Mouse (Mus musculus): Measurements from ENCODE around the gene B3gnt9. TPM values are rescaled to one million over a fixed set of nuclear protein-coding genes. Genes with fewer than 3 reads are reported as not detected.

The B3gnt9 gene
- total RNA-seq, 2 experiments from 2014 or later: 2.6 to 4.8 TPM

- no peak for DNase-seq (ENCODE audit: low spot score in 2 of 2)
- intact Hi-C loops (cut with DNase I): loop anchor here (5.0 kb wide), 1 partner anchor 645 kb away; the partner anchor contains the start of gene Ciao2b
These were observed 32.0 kb upstream of the B3gnt9 start for GRCm38 (mm10) chr8:105286907-105287306.

- no peak for DNase-seq (ENCODE audit: low spot score in 2 of 2)
- intact Hi-C loops (cut with DNase I): loop anchor here (5.0 kb wide), 1 partner anchor 643 kb away; the partner anchor contains the start of gene Ciao2b
These were observed 30.6 kb upstream of the B3gnt9 start for GRCm38 (mm10) chr8:105285514-105285913.

DNA sequence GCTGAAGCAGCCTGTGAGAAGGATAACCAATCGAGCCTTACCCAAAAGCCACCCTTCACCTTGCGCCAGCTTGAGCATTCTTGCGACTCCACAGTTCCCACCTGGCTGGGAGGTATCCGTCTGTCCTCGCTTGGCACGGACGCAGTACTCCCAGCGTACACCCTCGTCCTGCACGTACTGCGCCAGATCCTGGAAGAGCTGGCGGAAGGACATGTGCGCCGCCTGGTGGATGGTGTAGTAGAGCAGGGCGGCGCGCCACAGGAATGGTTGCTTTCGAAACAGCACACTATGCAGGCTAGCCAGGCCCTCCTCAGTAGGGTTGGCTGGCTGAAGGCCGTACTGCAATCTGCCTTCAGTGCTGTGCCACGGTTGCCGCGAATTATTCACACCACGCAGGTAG, 28.1 kb upstream of the B3gnt9 start:
- intact Hi-C loops (cut with DNase I): no loop called here
- no peak for DNase-seq (ENCODE audit: low spot score in 2 of 2)

DNA sequence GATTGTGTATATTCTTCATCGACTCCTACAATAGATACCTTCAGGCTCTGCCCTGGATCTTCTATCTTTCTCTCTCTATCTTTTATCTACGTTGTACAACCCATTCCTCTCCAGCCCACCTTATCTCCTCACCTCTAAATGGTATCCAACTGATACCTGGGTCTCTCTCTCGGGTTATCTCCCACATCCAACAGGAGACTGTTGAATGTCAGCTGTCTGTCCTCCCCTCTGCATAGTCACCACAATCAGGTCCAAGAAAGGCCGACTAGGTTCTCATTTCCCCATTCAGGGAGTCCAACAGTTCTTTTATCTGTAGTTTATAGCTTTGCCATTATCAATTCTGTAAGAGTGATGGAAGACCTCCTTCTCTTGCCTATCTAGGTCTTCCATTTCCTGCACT, 27.3 kb upstream of the B3gnt9 start:
- intact Hi-C loops (cut with DNase I): no loop called here
- no peak for DNase-seq (ENCODE audit: low spot score in 2 of 2)

DNA sequence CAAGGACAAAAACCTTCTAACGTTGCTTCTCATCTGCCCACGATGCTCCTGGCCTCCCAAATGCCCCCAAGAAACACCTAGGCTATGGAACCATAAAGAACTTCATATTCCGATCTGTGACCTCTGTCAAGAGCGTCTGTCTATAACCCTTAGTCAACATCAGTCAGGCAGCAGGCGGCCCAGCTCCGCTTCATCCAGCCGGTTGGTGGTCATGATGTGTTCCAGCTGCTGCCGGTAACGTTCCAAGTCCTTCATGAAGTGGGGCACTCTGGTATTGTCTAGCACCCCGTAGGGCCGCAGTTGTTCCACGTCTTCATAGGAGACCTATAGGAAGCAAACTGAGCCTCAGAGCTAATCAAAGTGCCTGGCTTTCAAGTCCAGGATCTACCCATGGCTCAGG, 26.9 kb upstream of the B3gnt9 start:
- DNase-seq (ENCODE audit: low spot score in 2 of 2): no peak
- intact Hi-C loops (cut with DNase I): no loop called here

DNA sequence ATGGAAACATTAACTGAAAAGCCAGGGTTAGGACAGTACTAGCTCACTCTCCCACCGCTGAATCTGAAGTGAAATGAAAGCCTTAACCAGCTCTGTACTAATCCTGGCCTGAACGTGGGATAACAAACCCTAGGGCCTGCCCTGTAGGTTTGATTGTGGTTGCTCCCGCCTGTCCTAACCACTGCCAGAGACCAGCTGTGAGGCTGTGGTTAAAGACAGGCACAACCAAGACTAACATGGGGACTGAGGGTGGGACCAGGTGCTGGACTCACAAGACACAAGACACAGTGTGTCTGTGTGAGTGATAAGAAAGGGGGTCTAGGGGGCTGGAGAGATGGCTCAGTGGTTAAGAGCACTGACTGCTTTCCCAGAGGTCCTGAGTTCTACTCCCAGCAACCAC, 25.6 kb upstream of the B3gnt9 start:
- intact Hi-C loops (cut with DNase I): no loop called here
- no peak for DNase-seq (ENCODE audit: low spot score in 2 of 2)

DNA sequence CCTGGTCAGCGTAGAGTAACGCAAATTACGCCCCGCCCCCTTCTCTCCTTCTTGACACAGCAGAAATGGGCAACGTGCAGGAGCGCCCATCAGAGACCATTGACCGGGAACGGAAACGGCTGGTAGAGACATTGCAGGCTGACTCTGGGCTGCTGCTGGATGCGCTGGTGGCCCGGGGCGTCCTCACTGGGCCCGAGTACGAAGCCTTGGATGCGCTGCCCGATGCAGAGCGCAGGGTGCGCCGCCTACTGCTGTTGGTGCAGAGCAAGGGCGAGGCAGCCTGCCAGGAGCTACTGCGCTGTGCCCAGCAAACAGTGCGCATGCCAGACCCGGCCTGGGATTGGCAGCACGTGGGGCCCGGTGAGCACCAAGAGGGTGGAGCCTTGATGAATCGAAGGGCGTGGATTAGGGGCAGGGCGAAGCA, 24.0 kb upstream of the B3gnt9 start:
- DNase-seq (ENCODE audit: low spot score in 2 of 2): peak; percentile 82 to 83
- intact Hi-C loops (cut with DNase I): no loop called here

GRCm38 (mm10) chr8:105276292-105277120, 21.6 kb upstream of the B3gnt9 start:
- intact Hi-C loops (cut with DNase I): no loop called here
- no peak for DNase-seq (ENCODE audit: low spot score in 2 of 2)

- no peak for DNase-seq (ENCODE audit: low spot score in 2 of 2)
- intact Hi-C loops (cut with DNase I): no loop called here
These were observed 20.9 kb upstream of the B3gnt9 start, which contains the start of gene Nol3 for GRCm38 (mm10) chr8:105275840-105276239. Nol3 (plus strand) TSS chr8:105276140.

DNA sequence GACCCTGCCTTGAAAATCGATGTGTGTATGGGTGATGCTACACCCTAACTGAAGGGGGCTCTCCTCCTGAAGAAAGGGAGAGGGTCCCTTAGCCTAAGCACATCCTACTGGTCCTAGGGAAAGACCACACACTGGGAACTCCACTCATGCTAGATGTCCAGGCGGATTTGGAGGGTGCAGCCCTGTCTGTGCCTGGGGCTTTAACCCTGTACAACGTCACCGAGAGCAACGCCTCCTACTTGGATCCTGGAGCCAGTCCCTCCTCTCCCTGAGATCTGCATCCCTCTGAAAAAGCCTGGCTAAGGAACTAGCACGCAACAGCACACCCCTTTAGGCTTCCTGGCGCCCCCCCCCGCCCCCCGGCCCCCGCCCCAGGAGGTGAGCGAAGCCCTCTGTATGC, 20.4 kb upstream of the B3gnt9 start:
- intact Hi-C loops (cut with DNase I): no loop called here
- no peak for DNase-seq (ENCODE audit: low spot score in 2 of 2)

- intact Hi-C loops (cut with DNase I): no loop called here
- DNase-seq (ENCODE audit: low spot score in 2 of 2): no peak
These were observed 15.9 kb upstream of the B3gnt9 start for GRCm38 (mm10) chr8:105270916-105271186.

DNA sequence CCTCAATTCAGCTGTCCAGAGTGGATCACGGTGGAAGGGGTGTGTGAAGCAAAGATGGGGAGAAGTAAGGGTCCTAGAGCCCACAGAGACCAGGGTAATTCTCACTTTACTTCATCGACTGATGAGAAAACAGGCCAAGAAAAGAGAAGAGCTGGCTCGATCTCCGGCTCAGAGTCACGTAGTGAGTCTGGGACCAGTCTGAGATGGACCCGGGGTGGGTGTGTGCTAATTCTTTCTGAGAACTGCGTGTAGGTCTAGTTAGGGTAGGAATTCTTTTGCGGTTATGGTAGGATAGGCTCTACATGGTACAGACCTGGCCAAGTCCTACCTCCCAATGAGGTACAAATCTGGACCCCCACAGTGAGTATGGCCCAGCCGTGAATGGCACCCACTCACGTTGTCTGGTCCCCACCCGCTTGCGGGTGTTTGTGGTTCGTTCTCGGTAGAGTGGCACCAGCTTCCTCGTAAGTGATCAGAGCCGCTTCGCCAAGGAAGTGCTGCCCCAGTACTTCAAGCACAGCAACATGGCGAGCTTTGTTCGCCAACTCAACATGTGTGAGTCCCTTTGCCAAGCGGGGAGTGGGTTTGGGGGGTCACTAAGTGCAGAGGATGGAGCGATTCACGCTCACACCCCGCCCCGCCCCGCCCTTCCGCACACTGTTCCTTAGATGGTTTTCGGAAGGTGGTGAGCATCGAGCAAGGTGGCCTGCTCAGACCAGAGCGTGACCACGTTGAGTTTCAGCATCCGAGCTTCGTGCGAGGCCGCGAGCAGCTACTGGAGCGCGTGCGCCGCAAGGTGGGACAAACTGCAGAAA, 15.4 kb upstream of the B3gnt9 start:
- intact Hi-C loops (cut with DNase I): no loop called here
- no peak for DNase-seq (ENCODE audit: low spot score in 2 of 2)

DNA sequence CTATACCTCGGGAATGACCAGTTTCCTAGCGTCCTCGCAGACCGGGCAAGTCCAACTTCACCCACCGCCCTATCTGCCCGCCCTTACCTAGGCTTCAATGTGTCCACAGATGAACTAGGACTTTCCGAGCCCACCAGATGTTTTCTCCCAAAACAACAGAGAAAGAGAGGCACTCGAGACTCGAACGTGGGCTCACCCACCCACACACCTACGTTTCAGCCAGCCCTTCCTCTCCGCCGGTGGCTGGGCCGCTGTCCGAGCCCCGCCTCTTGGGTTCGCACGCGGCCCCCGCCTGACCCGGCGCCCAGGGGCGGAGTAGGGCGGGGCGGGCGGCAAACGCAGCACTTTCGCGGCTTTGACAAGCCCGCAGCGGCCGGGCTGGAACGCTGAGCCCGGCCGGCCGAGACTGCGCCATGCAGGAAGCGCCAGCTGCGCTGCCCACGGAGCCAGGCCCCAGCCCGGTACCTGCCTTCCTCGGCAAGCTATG, 14.6 kb upstream of the B3gnt9 start, which contains the start of gene Hsf4:
TSS of gene Hsf4 (plus strand) at position 341 of the 487 bp plus-strand sequence.
- intact Hi-C loops (cut with DNase I): no loop called here
- no peak for DNase-seq (ENCODE audit: low spot score in 2 of 2)

DNA sequence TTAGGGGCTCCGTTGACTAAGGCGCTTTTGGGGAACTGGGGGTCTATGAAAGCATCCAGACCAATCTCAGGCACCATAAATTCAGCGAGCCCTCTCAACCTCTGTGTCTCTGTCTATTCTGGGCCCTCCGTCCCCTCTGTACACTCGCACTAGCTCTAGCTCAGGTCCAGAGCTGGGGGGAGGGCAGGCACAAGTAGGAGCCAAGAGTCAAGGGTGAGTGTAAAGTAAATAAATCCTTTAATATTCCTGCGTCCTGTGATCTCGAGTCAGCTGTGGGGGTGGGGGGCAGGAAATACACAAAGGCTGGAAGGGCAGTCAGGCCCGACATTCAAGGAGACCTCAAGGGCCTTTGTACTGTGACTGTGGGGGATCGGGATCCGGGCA, 14.1 kb upstream of the B3gnt9 start:
- intact Hi-C loops (cut with DNase I): no loop called here
- DNase-seq (ENCODE audit: low spot score in 2 of 2): no peak

- intact Hi-C loops (cut with DNase I): no loop called here
- peak; percentile 87 to 90 for DNase-seq (ENCODE audit: low spot score in 2 of 2)
These were observed 13.6 kb upstream of the B3gnt9 start for GRCm38 (mm10) chr8:105268342-105269074.

DNA sequence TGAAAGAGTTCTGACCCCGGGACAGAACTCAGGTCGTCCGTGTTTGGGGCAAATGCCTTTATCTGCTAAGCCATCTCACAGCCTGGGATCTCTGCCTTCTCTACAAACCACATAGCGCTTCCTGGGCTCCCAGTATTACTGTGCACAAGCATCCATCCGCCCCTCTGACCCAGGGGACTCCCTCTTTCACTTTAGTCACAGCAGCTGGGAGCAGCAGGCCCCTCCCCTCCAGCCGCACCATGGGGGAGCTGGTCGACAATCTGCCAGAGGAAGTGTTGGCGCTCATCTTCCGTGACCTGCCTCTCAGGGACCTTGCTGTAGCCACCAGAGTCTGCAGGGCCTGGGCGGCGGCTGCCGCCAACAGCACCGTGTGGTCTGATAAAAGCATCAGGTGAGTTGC, 11.8 kb upstream of the B3gnt9 start:
- no peak for DNase-seq (ENCODE audit: low spot score in 2 of 2)
- intact Hi-C loops (cut with DNase I): no loop called here

- intact Hi-C loops (cut with DNase I): no loop called here
- DNase-seq (ENCODE audit: low spot score in 2 of 2): no peak
These were observed 10.2 kb upstream of the B3gnt9 start for GRCm38 (mm10) chr8:105265128-105265527.

GRCm38 (mm10) chr8:105264024-105264982, 9.3 kb upstream of the B3gnt9 start, which contains the start of the genes Tradd and Fbxl8:
Tradd (minus strand) TSS chr8:105264609.
Fbxl8 (plus strand) TSS chr8:105264648.
- DNase-seq (ENCODE audit: low spot score in 2 of 2): no peak
- intact Hi-C loops (cut with DNase I): no loop called here
